Mouse (Mus musculus) liver, embryonic 14.5 days (tissue): ENCODE results near the gene Pcgf2.
"Not testable (repeated sequence)": the region's sequence is repeated elsewhere in the genome, so short reads cannot be mapped to it uniquely, and the experiment has no call there.

ENCODE experiments used
- CTCF ChIP-seq: IDR thresholded peaks from 2 replicates; pipeline ENCODE4 v1.5.1; 2016; ENCODE audit warnings: antibody characterized with exemption, low read depth, control low read depth
- EP300 ChIP-seq: IDR thresholded peaks from 2 replicates; pipeline ENCODE4 v1.6.1; 2016; ENCODE audit warnings: antibody characterized with exemption, low read depth

GRCm38 (mm10) chr11:97657967-97658366 lies 42.3 kb downstream of the Pcgf2 start:
- not testable (repeated sequence) for TF ChIP-seq EP300, CTCF
